Mouse (Mus musculus): ENCODE results near the gene Tube1.

Tube1 gene

GRCm38 (mm10) chr10:39157321-39157720, 23.5 kb downstream of the Tube1 start:
- no peak for DNase-seq (ENCODE audit: low read depth, low spot score)
- Histone ChIP-seq H3K27me3 (ENCODE audit: control insufficient read depth, insufficient read depth, low read length, poor library complexity, severe bottlenecking) (no peaks in the 10 kb centered on the region), H3K36me3 (ENCODE audit: control insufficient read depth, insufficient read depth, low read length, poor library complexity, severe bottlenecking) (no peaks in the 10 kb centered on the region)

DNA sequence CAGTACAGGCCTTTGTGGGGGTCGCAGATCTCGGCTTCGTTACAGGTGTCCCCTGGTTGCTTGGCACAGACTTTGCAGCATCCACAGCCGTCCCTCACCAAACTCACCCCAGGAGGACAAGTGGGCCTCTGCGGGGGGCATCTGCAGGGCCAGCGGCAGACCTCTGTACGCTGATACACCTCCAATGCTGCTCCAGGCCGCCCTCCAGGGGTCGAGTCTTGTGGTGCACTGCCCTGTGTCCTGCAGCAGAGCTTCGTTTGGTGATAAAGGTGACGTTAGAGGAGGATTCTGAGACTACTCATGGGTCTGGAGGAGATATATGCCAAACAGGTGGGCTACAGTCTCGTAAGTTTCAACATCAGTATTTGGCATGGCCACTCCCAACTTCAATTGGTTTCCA, 24.5 kb downstream of the Tube1 start:
- no peak for DNase-seq (ENCODE audit: low read depth, low spot score)
- H3K36me3 ChIP-seq (ENCODE audit: control insufficient read depth, insufficient read depth, low read length, poor library complexity, severe bottlenecking), result no peaks in the 10 kb centered on the region
- H3K27me3 ChIP-seq (ENCODE audit: control insufficient read depth, insufficient read depth, low read length, poor library complexity, severe bottlenecking), result no peaks in the 10 kb centered on the region

DNA sequence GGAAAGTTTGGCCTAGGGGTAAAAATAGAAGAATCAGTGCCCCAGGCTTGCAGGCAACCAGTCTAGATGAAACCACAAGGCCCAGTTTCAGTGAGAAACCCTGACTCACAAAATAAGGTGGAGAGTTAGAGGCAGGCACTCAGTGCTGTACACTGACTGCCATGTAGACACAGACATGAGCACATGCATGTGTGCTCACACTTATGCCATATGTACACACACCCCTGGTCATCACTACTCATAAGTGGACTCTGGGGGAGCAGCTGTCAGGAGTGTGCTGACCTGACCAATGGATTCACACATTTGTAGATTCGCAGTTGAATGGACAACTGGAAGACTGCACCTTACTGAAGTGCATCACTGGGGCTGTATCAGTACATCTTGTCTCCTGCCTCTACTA, 27.6 kb downstream of the Tube1 start:
- no peaks in the 10 kb centered on the region for H3K27me3 ChIP-seq (ENCODE audit: control insufficient read depth, insufficient read depth, low read length, poor library complexity, severe bottlenecking)
- DNase-seq (ENCODE audit: low read depth, low spot score), result no peak
- H3K36me3 ChIP-seq (ENCODE audit: control insufficient read depth, insufficient read depth, low read length, poor library complexity, severe bottlenecking), result no peaks in the 10 kb centered on the region

GRCm38 (mm10) chr10:39162666-39163484, 29.1 kb downstream of the Tube1 start:
- no peak for DNase-seq (ENCODE audit: low read depth, low spot score)
- no peaks in the 10 kb centered on the region for H3K27me3 ChIP-seq (ENCODE audit: control insufficient read depth, insufficient read depth, low read length, poor library complexity, severe bottlenecking)
- no peaks in the 10 kb centered on the region for H3K36me3 ChIP-seq (ENCODE audit: control insufficient read depth, insufficient read depth, low read length, poor library complexity, severe bottlenecking)

GRCm38 (mm10) chr10:39163694-39164093, 29.9 kb downstream of the Tube1 start, which contains the start of gene Ccn6:
Gene Ccn6, minus strand, starts transcription at chr10:39163794.
- DNase-seq (ENCODE audit: low read depth, low spot score), result no peak
- H3K27me3 ChIP-seq (ENCODE audit: control insufficient read depth, insufficient read depth, low read length, poor library complexity, severe bottlenecking), result no peaks in the 10 kb centered on the region
- no peaks in the 10 kb centered on the region for H3K36me3 ChIP-seq (ENCODE audit: control insufficient read depth, insufficient read depth, low read length, poor library complexity, severe bottlenecking)

- H3K27me3 ChIP-seq (ENCODE audit: control insufficient read depth, insufficient read depth, low read length, poor library complexity, severe bottlenecking), result no peaks in the 10 kb centered on the region
- no peaks in the 10 kb centered on the region for H3K36me3 ChIP-seq (ENCODE audit: control insufficient read depth, insufficient read depth, low read length, poor library complexity, severe bottlenecking)
- no peak for DNase-seq (ENCODE audit: low read depth, low spot score)
These were observed 31.9 kb downstream of the Tube1 start for GRCm38 (mm10) chr10:39165632-39166115.

GRCm38 (mm10) chr10:39167611-39168010, 33.8 kb downstream of the Tube1 start:
- Histone ChIP-seq H3K36me3 (ENCODE audit: control insufficient read depth, insufficient read depth, low read length, poor library complexity, severe bottlenecking) (no peaks in the 10 kb centered on the region), H3K27me3 (ENCODE audit: control insufficient read depth, insufficient read depth, low read length, poor library complexity, severe bottlenecking) (no peaks in the 10 kb centered on the region)
- no peak for DNase-seq (ENCODE audit: low read depth, low spot score)

- no peaks in the 10 kb centered on the region for H3K27me3 ChIP-seq (ENCODE audit: control insufficient read depth, insufficient read depth, low read length, poor library complexity, severe bottlenecking)
- no peaks in the 10 kb centered on the region for H3K36me3 ChIP-seq (ENCODE audit: control insufficient read depth, insufficient read depth, low read length, poor library complexity, severe bottlenecking)
- peak; percentile 17 for DNase-seq (ENCODE audit: low read depth, low spot score)
These were observed 35.9 kb downstream of the Tube1 start for GRCm38 (mm10) chr10:39169642-39170041.

GRCm38 (mm10) chr10:39170181-39170580, 36.4 kb downstream of the Tube1 start:
- no peaks in the 10 kb centered on the region for H3K36me3 ChIP-seq (ENCODE audit: control insufficient read depth, insufficient read depth, low read length, poor library complexity, severe bottlenecking)

DNA sequence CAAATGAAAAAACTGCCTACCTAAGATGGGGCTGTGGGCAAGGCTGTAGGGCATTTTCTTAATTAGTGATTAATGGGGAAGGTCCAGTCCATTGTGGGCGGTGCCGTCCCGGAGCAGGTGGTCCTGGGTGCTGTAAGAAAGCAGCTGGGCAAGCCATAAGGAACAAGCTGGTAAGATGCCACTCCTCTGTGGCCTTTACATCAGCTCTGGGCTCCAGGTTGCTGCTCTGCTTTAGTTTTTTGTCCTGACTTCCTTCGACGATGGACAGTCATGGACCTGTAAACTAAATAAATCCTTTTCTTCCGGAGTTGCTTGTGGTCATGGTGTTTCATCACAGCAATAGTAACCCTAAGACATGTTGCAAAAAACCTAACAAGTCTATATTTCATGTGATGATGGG, 36.9 kb downstream of the Tube1 start:
- no peaks in the 10 kb centered on the region for H3K27me3 ChIP-seq (ENCODE audit: control insufficient read depth, insufficient read depth, low read length, poor library complexity, severe bottlenecking)
- no peaks in the 10 kb centered on the region for H3K36me3 ChIP-seq (ENCODE audit: control insufficient read depth, insufficient read depth, low read length, poor library complexity, severe bottlenecking)
- peak; percentile 21 for DNase-seq (ENCODE audit: low read depth, low spot score)

More at GRCm38 (mm10) chr10:39170181-39170580, 36.4 kb downstream of the Tube1 start:
- DNase-seq (ENCODE audit: low read depth, low spot score), result peak; percentile 84
- no peaks in the 10 kb centered on the region for H3K27me3 ChIP-seq (ENCODE audit: control insufficient read depth, insufficient read depth, low read length, poor library complexity, severe bottlenecking)

- no peaks in the 10 kb centered on the region for H3K36me3 ChIP-seq (ENCODE audit: control insufficient read depth, insufficient read depth, low read length, poor library complexity, severe bottlenecking)
- H3K27me3 ChIP-seq (ENCODE audit: control insufficient read depth, insufficient read depth, low read length, poor library complexity, severe bottlenecking), result no peaks in the 10 kb centered on the region
- peak; percentile 94 for DNase-seq (ENCODE audit: low read depth, low spot score)
These were observed 37.4 kb downstream of the Tube1 start for GRCm38 (mm10) chr10:39171134-39171533.

DNA sequence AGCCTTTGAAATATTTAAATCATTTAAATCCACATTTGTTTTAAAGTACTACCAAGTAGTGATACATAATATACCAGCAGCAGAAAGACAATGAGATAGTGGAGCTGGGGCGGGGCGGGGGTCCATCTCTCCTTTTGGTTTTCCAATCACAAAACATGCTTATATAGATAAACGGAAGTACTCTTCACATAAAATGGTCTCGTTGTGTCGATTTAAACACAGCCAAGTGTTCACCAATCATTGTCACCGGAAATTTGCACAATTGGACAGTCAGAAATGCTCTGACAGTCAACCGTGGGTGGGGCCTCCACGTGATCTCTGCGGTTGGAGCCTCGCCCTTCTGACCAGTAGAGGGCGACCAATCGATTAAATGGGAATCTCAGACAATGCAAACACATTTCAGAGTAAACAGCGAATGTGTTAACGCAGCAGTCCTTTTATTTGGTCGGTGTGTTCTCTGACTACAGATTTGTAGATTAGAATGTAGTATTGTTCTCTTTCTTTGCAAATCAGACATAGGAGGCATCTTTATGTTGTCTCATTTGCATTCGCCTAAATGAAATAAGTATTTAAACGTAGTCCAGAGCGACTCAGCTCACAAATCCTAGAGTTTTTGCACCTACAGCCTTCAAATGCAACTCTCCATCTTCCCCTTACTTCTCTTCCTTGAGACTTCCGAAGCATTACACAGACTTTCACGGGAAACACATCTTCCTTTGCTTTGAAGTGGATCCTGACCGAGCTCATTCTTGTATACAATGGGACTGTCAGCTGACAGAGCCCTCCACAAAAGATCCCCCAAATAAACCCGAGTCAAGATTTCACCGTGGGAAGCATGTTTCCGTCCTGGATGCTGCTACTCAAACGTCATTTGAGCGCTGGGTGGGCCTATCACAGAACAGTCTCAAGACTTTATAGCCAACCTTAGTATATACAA, 38.1 kb downstream of the Tube1 start:
- no peaks in the 10 kb centered on the region for H3K27me3 ChIP-seq (ENCODE audit: control insufficient read depth, insufficient read depth, low read length, poor library complexity, severe bottlenecking)
- H3K36me3 ChIP-seq (ENCODE audit: control insufficient read depth, insufficient read depth, low read length, poor library complexity, severe bottlenecking), result no peaks in the 10 kb centered on the region
- DNase-seq (ENCODE audit: low read depth, low spot score), result peak; percentile 94

DNA sequence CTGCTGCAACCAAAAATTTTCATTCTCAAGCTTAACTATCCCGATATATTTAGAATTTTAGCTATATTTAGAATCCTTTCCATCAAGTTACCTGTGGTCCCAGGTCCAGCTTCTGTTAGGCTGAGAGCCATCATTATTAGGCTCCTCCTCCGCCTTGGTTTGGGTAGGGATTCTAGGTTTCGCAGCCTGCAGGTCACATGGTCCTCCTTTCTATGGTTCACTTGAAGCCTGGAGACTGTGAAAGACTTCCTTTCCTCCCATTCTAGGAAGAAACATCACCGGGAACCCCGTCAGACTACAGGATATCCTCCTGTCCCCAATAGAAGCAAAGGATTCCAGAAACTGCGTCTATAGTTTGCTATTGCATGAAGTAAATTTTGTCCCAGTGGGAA, 38.8 kb downstream of the Tube1 start:
- Histone ChIP-seq H3K27me3 (ENCODE audit: control insufficient read depth, insufficient read depth, low read length, poor library complexity, severe bottlenecking) (no peaks in the 10 kb centered on the region), H3K36me3 (ENCODE audit: control insufficient read depth, insufficient read depth, low read length, poor library complexity, severe bottlenecking) (no peaks in the 10 kb centered on the region)
- no peak for DNase-seq (ENCODE audit: low read depth, low spot score)

GRCm38 (mm10) chr10:39173077-39173476, 39.3 kb downstream of the Tube1 start:
- no peaks in the 10 kb centered on the region for H3K27me3 ChIP-seq (ENCODE audit: control insufficient read depth, insufficient read depth, low read length, poor library complexity, severe bottlenecking)
- DNase-seq (ENCODE audit: low read depth, low spot score), result no peak
- no peaks in the 10 kb centered on the region for H3K36me3 ChIP-seq (ENCODE audit: control insufficient read depth, insufficient read depth, low read length, poor library complexity, severe bottlenecking)

DNA sequence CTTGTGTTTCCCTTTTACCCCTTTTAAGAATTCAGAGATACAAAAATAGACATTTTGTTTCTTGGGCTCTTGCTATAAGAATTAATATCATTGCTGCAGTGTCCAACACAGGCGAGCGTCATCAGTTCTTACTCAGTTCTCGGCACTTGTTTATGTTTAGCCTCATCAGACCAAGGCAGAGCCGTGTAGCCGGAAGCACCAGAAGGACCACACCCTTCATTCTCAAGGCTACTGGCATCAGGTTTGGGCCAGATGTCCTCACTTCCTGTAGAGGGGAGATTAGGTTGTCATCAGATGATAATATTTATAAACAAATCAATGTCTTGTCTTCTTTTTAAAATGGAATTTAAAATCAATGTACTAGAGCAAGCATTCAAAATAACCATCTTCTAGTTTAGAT, 43.2 kb downstream of the Tube1 start:
- H3K36me3 ChIP-seq (ENCODE audit: control insufficient read depth, insufficient read depth, low read length, poor library complexity, severe bottlenecking), result no peaks in the 10 kb centered on the region
- H3K27me3 ChIP-seq (ENCODE audit: control insufficient read depth, insufficient read depth, low read length, poor library complexity, severe bottlenecking), result no peaks in the 10 kb centered on the region
- DNase-seq (ENCODE audit: low read depth, low spot score), result no peak
